Mouse (Mus musculus): ENCODE measurements around the gene Zpr1. TPM values are rescaled to one million over a fixed set of nuclear protein-coding genes. Genes with fewer than 3 reads are reported as not detected.

Gene Zpr1
- polyA plus RNA-seq, 2 experiments = 16.4 to 28.1 TPM

- Histone ChIP-seq H3K36me3 (replicated peaks; ENCODE audit: control insufficient read depth, insufficient read depth, low read depth) (no peaks in the 10 kb centered on the region), H3K27me3 (ENCODE audit: control insufficient read depth, insufficient read depth, low read length) (no peaks in the 10 kb centered on the region), H3K9ac (replicated peaks) (no peak within 1 kb of the TSS), H3K27ac (no peak within 1 kb of the TSS), H3K4me2 (ENCODE audit: low read depth) (no peak within 1 kb of the TSS), H3K4me3 (ENCODE audit: insufficient read depth in 1 of 2, low read depth in 2 of 2, low read length in 2 of 2) (no peak within 1 kb of the TSS), H3K9me3 (ENCODE audit: control insufficient read depth, low read length) (no peaks in the 10 kb centered on the region), H3K4me1 (replicated peaks; ENCODE audit: control insufficient read depth in 2 of 2, insufficient read depth in 2 of 2, low read length in 1 of 2) (peaks cover 5 to 12% of the 10 kb centered on the region in 2 experiments; a peak in 3 of 4 replicates)
- DNase-seq (ENCODE audit: low read depth in 3 of 3, low spot score in 3 of 3) = no peak
- ATAC-seq (ENCODE audit: insufficient read depth) = no peak
- no peak for TF ChIP-seq CTCF (IDR thresholded peaks at IDR 0.05; ENCODE audit: low read depth)
- no peak for TF ChIP-seq EP300 (IDR thresholded peaks at IDR 0.05; ENCODE audit: low read depth)
Observed at GRCm38 (mm10) chr9:46235596-46235648, 37.4 kb upstream of the Zpr1 start, which contains the start of gene Apoc3. TSS of gene Apoc3 (minus strand) at chr9:46235636.

GRCm38 (mm10) chr9:46235649-46236048, 37.2 kb upstream of the Zpr1 start:
- H3K4me3 ChIP-seq (ENCODE audit: insufficient read depth in 1 of 2, low read depth in 2 of 2, low read length in 2 of 2) = no peak overlapping the region
- no peak overlapping the region for H3K27ac ChIP-seq
- H3K4me2 ChIP-seq (ENCODE audit: low read depth) = no peak overlapping the region
- no peaks in the 10 kb centered on the region for H3K36me3 ChIP-seq (replicated peaks; ENCODE audit: control insufficient read depth, insufficient read depth, low read depth)
- peaks cover 5 to 12% of the 10 kb centered on the region in 2 experiments; a peak in 3 of 4 replicates for H3K4me1 ChIP-seq (replicated peaks; ENCODE audit: control insufficient read depth in 2 of 2, insufficient read depth in 2 of 2, low read length in 1 of 2)
- TF ChIP-seq EP300 (IDR thresholded peaks at IDR 0.05; ENCODE audit: low read depth) (no peak), CTCF (IDR thresholded peaks at IDR 0.05; ENCODE audit: low read depth) (no peak)
- 25% methylated on average over 4 of the region's 4 CpGs for WGBS (ENCODE audit: insufficient replicate concordance)
- no peak overlapping the region for H3K9ac ChIP-seq (replicated peaks)
- no peaks in the 10 kb centered on the region for H3K9me3 ChIP-seq (ENCODE audit: control insufficient read depth, low read length)
- no peak for DNase-seq (ENCODE audit: low read depth in 3 of 3, low spot score in 3 of 3)
- H3K27me3 ChIP-seq (ENCODE audit: control insufficient read depth, insufficient read depth, low read length) = no peaks in the 10 kb centered on the region
- peak; percentile 59 for ATAC-seq (ENCODE audit: insufficient read depth)

DNA sequence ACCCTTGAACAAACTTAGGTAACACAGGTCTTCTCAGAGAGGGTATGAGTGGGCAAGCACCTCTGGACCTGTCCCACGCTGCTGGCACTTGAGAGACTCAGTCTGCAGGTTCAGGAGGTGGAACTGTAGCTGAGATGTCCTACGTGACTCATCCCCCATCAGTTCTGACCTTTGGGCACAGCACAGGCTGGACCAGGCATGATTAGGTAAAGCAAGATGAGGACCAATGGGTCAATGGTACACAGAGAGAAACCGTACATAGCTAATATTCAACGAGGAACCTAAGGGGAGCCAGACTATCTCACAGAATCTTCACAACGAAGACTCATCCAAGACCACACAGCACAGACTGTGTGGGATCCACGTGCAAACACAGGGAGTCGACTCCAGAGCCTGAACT, 34.0 kb upstream of the Zpr1 start:
- peaks cover 5 to 10% of the 10 kb centered on the region in 2 experiments; a peak in 3 of 4 replicates for H3K4me1 ChIP-seq (replicated peaks; ENCODE audit: control insufficient read depth in 2 of 2, insufficient read depth in 2 of 2, low read length in 1 of 2)

GRCm38 (mm10) chr9:46240526-46241153, 32.2 kb upstream of the Zpr1 start, which contains the start of gene Apoa4:
TSS of gene Apoa4 (plus strand) at chr9:46240696.
- ATAC-seq (ENCODE audit: insufficient read depth) (no peak), DNase-seq (ENCODE audit: low read depth in 3 of 3, low spot score in 3 of 3) (no peak)

More for the DNA sequence above, 34.0 kb upstream of the Zpr1 start:
- no peaks in the 10 kb centered on the region for H3K9me3 ChIP-seq (ENCODE audit: control insufficient read depth, low read length)
- WGBS (ENCODE audit: insufficient replicate concordance) = 61% methylated on average over 7 of the region's 7 CpGs
- DNase-seq (ENCODE audit: low read depth in 3 of 3, low spot score in 3 of 3) (no peak), ATAC-seq (ENCODE audit: insufficient read depth) (no peak)
- no peak overlapping the region for H3K27ac ChIP-seq
- H3K9ac ChIP-seq (replicated peaks) = no peak overlapping the region
- H3K27me3 ChIP-seq (ENCODE audit: control insufficient read depth, insufficient read depth, low read length) = no peaks in the 10 kb centered on the region
- no peak overlapping the region for H3K4me3 ChIP-seq (ENCODE audit: insufficient read depth in 1 of 2, low read depth in 2 of 2, low read length in 2 of 2)
- TF ChIP-seq EP300 (IDR thresholded peaks at IDR 0.05; ENCODE audit: low read depth) (no peak), CTCF (IDR thresholded peaks at IDR 0.05; ENCODE audit: low read depth) (no peak)
- no peak overlapping the region for H3K4me2 ChIP-seq (ENCODE audit: low read depth)
- no peaks in the 10 kb centered on the region for H3K36me3 ChIP-seq (replicated peaks; ENCODE audit: control insufficient read depth, insufficient read depth, low read depth)

DNA sequence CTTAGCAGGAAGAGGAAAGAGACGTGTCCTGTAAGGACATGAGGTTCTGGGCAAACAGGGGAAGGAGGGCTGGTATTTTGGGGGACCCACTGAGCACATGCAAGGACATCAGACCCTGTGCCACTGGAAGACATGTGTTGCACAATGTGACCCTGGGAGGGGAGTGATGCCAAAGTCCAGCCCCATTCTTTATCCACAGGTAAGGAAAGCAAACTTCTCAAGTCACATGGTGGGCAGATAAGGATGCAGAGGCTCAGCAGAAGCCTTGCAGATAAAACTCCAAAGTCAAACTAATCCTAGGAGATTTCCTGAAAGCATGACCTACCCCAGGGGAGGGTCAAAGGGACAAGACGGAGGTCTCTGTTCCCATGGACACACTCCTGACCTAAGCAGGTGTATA, 31.0 kb upstream of the Zpr1 start:
- DNase-seq (ENCODE audit: low read depth in 3 of 3, low spot score in 3 of 3) (no peak), ATAC-seq (ENCODE audit: insufficient read depth) (no peak)
- no peak overlapping the region for H3K27ac ChIP-seq
- no peaks in the 10 kb centered on the region for H3K36me3 ChIP-seq (replicated peaks; ENCODE audit: control insufficient read depth, insufficient read depth, low read depth)
- no peak overlapping the region for H3K4me3 ChIP-seq (ENCODE audit: insufficient read depth in 1 of 2, low read depth in 2 of 2, low read length in 2 of 2)
- no peaks in the 10 kb centered on the region for H3K9me3 ChIP-seq (ENCODE audit: control insufficient read depth, low read length)
- no peak for TF ChIP-seq EP300 (IDR thresholded peaks at IDR 0.05; ENCODE audit: low read depth)
- no peak for TF ChIP-seq CTCF (IDR thresholded peaks at IDR 0.05; ENCODE audit: low read depth)
- 46% methylated on average over 2 of the region's 2 CpGs for WGBS (ENCODE audit: insufficient replicate concordance)
- no peaks in the 10 kb centered on the region for H3K27me3 ChIP-seq (ENCODE audit: control insufficient read depth, insufficient read depth, low read length)
- no peaks in the 10 kb centered on the region; a peak in 1 of 4 replicates for H3K4me1 ChIP-seq (replicated peaks; ENCODE audit: control insufficient read depth in 2 of 2, insufficient read depth in 2 of 2, low read length in 1 of 2)
- no peak overlapping the region for H3K9ac ChIP-seq (replicated peaks)
- H3K4me2 ChIP-seq (ENCODE audit: low read depth) = no peak overlapping the region

More at GRCm38 (mm10) chr9:46240526-46241153, 32.2 kb upstream of the Zpr1 start, which contains the start of gene Apoa4:
- H3K4me2 ChIP-seq (ENCODE audit: low read depth) = no peak within 1 kb of the TSS
- no peak within 1 kb of the TSS for H3K27ac ChIP-seq
- 53% methylated on average over 7 of the region's 7 CpGs for WGBS (ENCODE audit: insufficient replicate concordance)
- no peaks in the 10 kb centered on the region for H3K36me3 ChIP-seq (replicated peaks; ENCODE audit: control insufficient read depth, insufficient read depth, low read depth)
- H3K9ac ChIP-seq (replicated peaks) = no peak within 1 kb of the TSS
- TF ChIP-seq EP300 (IDR thresholded peaks at IDR 0.05; ENCODE audit: low read depth) = no peak
- TF ChIP-seq CTCF (IDR thresholded peaks at IDR 0.05; ENCODE audit: low read depth) = no peak
- peaks cover 2 to 6% of the 10 kb centered on the region in 2 experiments; a peak in 3 of 4 replicates for H3K4me1 ChIP-seq (replicated peaks; ENCODE audit: control insufficient read depth in 2 of 2, insufficient read depth in 2 of 2, low read length in 1 of 2)
- H3K4me3 ChIP-seq (ENCODE audit: insufficient read depth in 1 of 2, low read depth in 2 of 2, low read length in 2 of 2) = no peak within 1 kb of the TSS
- no peaks in the 10 kb centered on the region for H3K9me3 ChIP-seq (ENCODE audit: control insufficient read depth, low read length)
- no peaks in the 10 kb centered on the region for H3K27me3 ChIP-seq (ENCODE audit: control insufficient read depth, insufficient read depth, low read length)
